Mouse (Mus musculus) lung, postnatal 0 days (tissue): ENCODE measurements around the gene Mpp3.

Source experiments
- CTCF ChIP-seq: IDR thresholded peaks from 2 replicates; pipeline ENCODE4 v1.5.1; 2016; ENCODE audit warnings: antibody characterized with exemption, mild to moderate bottlenecking
- EP300 ChIP-seq: IDR thresholded peaks from 2 replicates; pipeline ENCODE4 v1.6.1; 2016; ENCODE audit warnings: antibody characterized with exemption, mild to moderate bottlenecking, control low read depth

DNA sequence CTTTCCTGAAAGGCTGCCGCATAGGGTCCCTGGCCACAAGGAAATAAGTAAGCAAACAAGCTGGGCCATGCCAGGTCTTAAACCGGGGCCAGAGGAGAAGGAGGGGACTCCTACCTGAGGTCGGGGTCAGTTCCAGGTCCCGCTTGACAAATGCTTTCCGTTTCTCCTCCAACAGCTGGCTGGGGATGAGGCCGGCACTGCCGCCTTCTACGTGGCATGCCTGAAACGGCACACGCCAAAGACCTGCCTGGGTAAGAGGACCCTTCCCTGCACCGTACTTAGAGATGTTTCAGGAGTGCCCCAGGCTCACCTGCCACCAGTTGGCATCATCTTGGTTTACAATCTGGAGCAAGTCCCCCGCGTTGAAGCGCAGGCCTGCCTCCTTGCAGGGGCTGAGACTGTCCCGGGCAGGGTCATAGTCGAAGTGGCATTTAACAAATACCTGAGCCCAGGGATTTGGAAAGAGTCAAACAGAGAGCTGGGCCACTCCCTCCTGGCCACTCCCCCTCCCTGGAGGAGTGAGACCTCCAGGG lies 33.7 kb upstream of the Mpp3 start:
- no peak for TF ChIP-seq EP300
- TF ChIP-seq CTCF, result no peak
